Mouse (Mus musculus): ENCODE data around the gene Paxx. TPM values are rescaled to one million over a fixed set of nuclear protein-coding genes. Genes with fewer than 3 reads are reported as not detected.

Paxx gene
- polyA plus RNA-seq, 1 experiment, result 114 TPM

GRCm38 (mm10) chr2:25477541-25477940 is 16.6 kb upstream of the Paxx start:
- TF ChIP-seq CTCF (IDR thresholded peaks at IDR 0.05; ENCODE audit: control insufficient read depth, insufficient read depth, low read length) (no peak), POLR2A (IDR thresholded peaks at IDR 0.05; ENCODE audit: borderline replicate concordance, control insufficient read depth, low read depth, low read length) (no peak)
- 81% methylated on average over 8 of the region's 8 CpGs for WGBS
- Histone ChIP-seq H3K4me3 (replicated peaks; ENCODE audit: control insufficient read depth, low read depth, low read length) (no peak overlapping the region), H3K27ac (ENCODE audit: control insufficient read depth, insufficient read depth, low read depth, low read length, poor library complexity) (no peak overlapping the region), H3K4me1 (ENCODE audit: control insufficient read depth, insufficient read depth, low read length) (no peaks in the 10 kb centered on the region; the same call in 1 of the 2 replicates)

- Histone ChIP-seq H3K4me1 (ENCODE audit: control insufficient read depth, insufficient read depth, low read length) (no peaks in the 10 kb centered on the region), H3K4me3 (replicated peaks; ENCODE audit: control insufficient read depth, low read depth, low read length) (no peak overlapping the region), H3K27ac (ENCODE audit: control insufficient read depth, insufficient read depth, low read depth, low read length, poor library complexity) (no peak overlapping the region)
- TF ChIP-seq POLR2A (IDR thresholded peaks at IDR 0.05; ENCODE audit: borderline replicate concordance, control insufficient read depth, low read depth, low read length), result no peak
- no peak for TF ChIP-seq CTCF (IDR thresholded peaks at IDR 0.05; ENCODE audit: control insufficient read depth, insufficient read depth, low read length)
- 77% methylated on average over 2 of the region's 2 CpGs for WGBS
Observed at GRCm38 (mm10) chr2:25472550-25472949, 11.7 kb upstream of the Paxx start.

- peaks cover 3% of the 10 kb centered on the region for H3K4me1 ChIP-seq (ENCODE audit: control insufficient read depth, insufficient read depth, low read length)
- H3K27ac ChIP-seq (ENCODE audit: control insufficient read depth, insufficient read depth, low read depth, low read length, poor library complexity), result no peak within 1 kb of the TSS
- whole genome bisulfite sequencing, result 83% methylated on average over 6 of the region's 6 CpGs
- H3K4me3 ChIP-seq (replicated peaks; ENCODE audit: control insufficient read depth, low read depth, low read length), result no peak within 1 kb of the TSS
- TF ChIP-seq CTCF (IDR thresholded peaks at IDR 0.05; ENCODE audit: control insufficient read depth, insufficient read depth, low read length), result no peak
- no peak for TF ChIP-seq POLR2A (IDR thresholded peaks at IDR 0.05; ENCODE audit: borderline replicate concordance, control insufficient read depth, low read depth, low read length)
Observed at GRCm38 (mm10) chr2:25469969-25470368, 9.1 kb upstream of the Paxx start, which contains the start of gene Ptgds. Ptgds (minus strand) TSS chr2:25470046.

- 81% methylated on average over 10 of the region's 10 CpGs for WGBS
- peaks cover 3% of the 10 kb centered on the region for H3K4me1 ChIP-seq (ENCODE audit: control insufficient read depth, insufficient read depth, low read length)
- H3K27ac ChIP-seq (ENCODE audit: control insufficient read depth, insufficient read depth, low read depth, low read length, poor library complexity), result no peak overlapping the region
- no peak for TF ChIP-seq POLR2A (IDR thresholded peaks at IDR 0.05; ENCODE audit: borderline replicate concordance, control insufficient read depth, low read depth, low read length)
- no peak for TF ChIP-seq CTCF (IDR thresholded peaks at IDR 0.05; ENCODE audit: control insufficient read depth, insufficient read depth, low read length)
- H3K4me3 ChIP-seq (replicated peaks; ENCODE audit: control insufficient read depth, low read depth, low read length), result no peak overlapping the region
Observed at GRCm38 (mm10) chr2:25468962-25469915, 8.3 kb upstream of the Paxx start.

GRCm38 (mm10) chr2:25467606-25468303 is 6.9 kb upstream of the Paxx start:
- H3K27ac ChIP-seq (ENCODE audit: control insufficient read depth, insufficient read depth, low read depth, low read length, poor library complexity), result no peak overlapping the region
- TF ChIP-seq POLR2A (IDR thresholded peaks at IDR 0.05; ENCODE audit: borderline replicate concordance, control insufficient read depth, low read depth, low read length), result no peak
- TF ChIP-seq CTCF (IDR thresholded peaks at IDR 0.05; ENCODE audit: control insufficient read depth, insufficient read depth, low read length), result no peak
- peaks cover 3% of the 10 kb centered on the region for H3K4me1 ChIP-seq (ENCODE audit: control insufficient read depth, insufficient read depth, low read length)
- H3K4me3 ChIP-seq (replicated peaks; ENCODE audit: control insufficient read depth, low read depth, low read length), result no peak overlapping the region
- whole genome bisulfite sequencing, result 71% methylated on average over 14 of the region's 14 CpGs

- peak; percentile 57 for TF ChIP-seq POLR2A (IDR thresholded peaks at IDR 0.05; ENCODE audit: borderline replicate concordance, control insufficient read depth, low read depth, low read length)
- no peak for TF ChIP-seq CTCF (IDR thresholded peaks at IDR 0.05; ENCODE audit: control insufficient read depth, insufficient read depth, low read length)
- peak overlapping the region; percentile 62 for H3K4me3 ChIP-seq (replicated peaks; ENCODE audit: control insufficient read depth, low read depth, low read length)
- 6% methylated on average over 10 of the region's 10 CpGs for WGBS
- peak overlapping the region; percentile 98 for H3K27ac ChIP-seq (ENCODE audit: control insufficient read depth, insufficient read depth, low read depth, low read length, poor library complexity)
- H3K4me1 ChIP-seq (ENCODE audit: control insufficient read depth, insufficient read depth, low read length), result peaks cover 7% of the 10 kb centered on the region
Observed at GRCm38 (mm10) chr2:25465816-25466635, 5.1 kb upstream of the Paxx start.

GRCm38 (mm10) chr2:25465256-25465655 is 4.4 kb upstream of the Paxx start:
- H3K4me3 ChIP-seq (replicated peaks; ENCODE audit: control insufficient read depth, low read depth, low read length), result peak overlapping the region; percentile 62
- H3K27ac ChIP-seq (ENCODE audit: control insufficient read depth, insufficient read depth, low read depth, low read length, poor library complexity), result peak overlapping the region; percentile 98
- WGBS, result 34% methylated on average over 2 of the region's 2 CpGs
- peaks cover 7% of the 10 kb centered on the region for H3K4me1 ChIP-seq (ENCODE audit: control insufficient read depth, insufficient read depth, low read length)
- TF ChIP-seq CTCF (IDR thresholded peaks at IDR 0.05; ENCODE audit: control insufficient read depth, insufficient read depth, low read length) (no peak), POLR2A (IDR thresholded peaks at IDR 0.05; ENCODE audit: borderline replicate concordance, control insufficient read depth, low read depth, low read length) (no peak)
